In genomic region chr10:94992127-94992526, GRCm38 (mm10) we compare ENCODE assay signal across 8 mouse cellular contexts. TPM values are rescaled to one million over a fixed set of nuclear protein-coding genes. Genes with fewer than 3 reads are reported as not detected.
DNase-seq lines count a peak whose midpoint lies in the region; ATAC-seq and TF ChIP-seq lines count a peak whose summit lies in the region.

No protein-coding gene starts in this region.

- TF ChIP-seq EP300 in stomach, postnatal 0 days (optimal IDR thresholded peaks at IDR 0.05): no peak

- H3K4me3 ChIP-seq in bone marrow macrophage, adult 2 months (ENCODE audit: insufficient read depth, low read length): peak overlapping the region; percentile 45
- no peak overlapping the region for H3K4me3 ChIP-seq in heart, embryonic 14.5 days (ENCODE audit: control insufficient read depth in 1 of 2, insufficient read depth in 1 of 2, low read depth in 1 of 2, low read length in 2 of 2)
- no peak overlapping the region for H3K4me3 ChIP-seq in kidney, postnatal 0 days (replicated peaks; ENCODE audit: low read depth, low read length)
- H3K4me3 ChIP-seq in liver, embryonic 15.5 days (replicated peaks): 0 out of 2 replicates have a peak overlapping the region, but pooled peaks have one; percentile 20
- no peak overlapping the region for H3K4me3 ChIP-seq in neural tube, embryonic 11.5 days (ENCODE audit: low read depth, low read length)
- H3K4me3 ChIP-seq in stomach, postnatal 0 days (ENCODE audit: low read depth, low read length): no peak overlapping the region; the same call in 1 of the 2 replicates

- peak overlapping the region; percentile 30; the same call in 1 of the 2 replicates for H3K9ac ChIP-seq in heart, embryonic 14.5 days (ENCODE audit: low read length)
- H3K9ac ChIP-seq in kidney, postnatal 0 days (ENCODE audit: low read depth, low read length): no peak overlapping the region
- H3K9ac ChIP-seq in liver, embryonic 15.5 days: no peak overlapping the region
- H3K9ac ChIP-seq in neural tube, embryonic 11.5 days (ENCODE audit: low read length): no peak overlapping the region
- H3K9ac ChIP-seq in stomach, postnatal 0 days (ENCODE audit: low read length): no peak overlapping the region

- no peaks in the 10 kb centered on the region for H3K9me3 ChIP-seq in heart, embryonic 14.5 days (ENCODE audit: control insufficient read depth, low read length)
- H3K9me3 ChIP-seq in kidney, postnatal 0 days (replicated peaks; ENCODE audit: low read length): no peaks in the 10 kb centered on the region
- no peaks in the 10 kb centered on the region for H3K9me3 ChIP-seq in liver, embryonic 15.5 days (replicated peaks)
- no peaks in the 10 kb centered on the region for H3K9me3 ChIP-seq in neural tube, embryonic 11.5 days (ENCODE audit: control insufficient read depth, low read length)
- H3K9me3 ChIP-seq in stomach, postnatal 0 days (ENCODE audit: control insufficient read depth, low read length): no peaks in the 10 kb centered on the region

- peak overlapping the region; percentile 68 for H3K4me2 ChIP-seq in heart, embryonic 14.5 days (ENCODE audit: low read length)
- peak overlapping the region; percentile 51 for H3K4me2 ChIP-seq in kidney, postnatal 0 days (ENCODE audit: low read length)
- H3K4me2 ChIP-seq in liver, embryonic 15.5 days: peak overlapping the region; percentile 43
- H3K4me2 ChIP-seq in neural tube, embryonic 11.5 days (ENCODE audit: low read depth): peak overlapping the region; percentile 30
- peak overlapping the region; percentile 31 for H3K4me2 ChIP-seq in stomach, postnatal 0 days (replicated peaks; ENCODE audit: low read depth)

- peak; percentile 92 for DNase-seq in kidney, postnatal 0 days (ENCODE audit: low spot score)
- DNase-seq in neural tube, embryonic 11.5 days (ENCODE audit: low spot score): peak; percentile 80
- DNase-seq in stomach, postnatal 0 days (ENCODE audit: low spot score): peak; percentile 85

- no peaks in the 10 kb centered on the region for H3K36me3 ChIP-seq in heart, embryonic 14.5 days (ENCODE audit: control insufficient read depth, insufficient read depth, low read length)
- no peaks in the 10 kb centered on the region for H3K36me3 ChIP-seq in kidney, postnatal 0 days (ENCODE audit: insufficient read depth, low read length)
- no peaks in the 10 kb centered on the region for H3K36me3 ChIP-seq in liver, embryonic 15.5 days (replicated peaks)
- H3K36me3 ChIP-seq in neural tube, embryonic 11.5 days (ENCODE audit: control insufficient read depth, insufficient read depth, low read length): no peaks in the 10 kb centered on the region
- H3K36me3 ChIP-seq in stomach, postnatal 0 days (ENCODE audit: control insufficient read depth, insufficient read depth, low read length): no peaks in the 10 kb centered on the region

- H3K4me1 ChIP-seq in bone marrow macrophage, adult 2 months (ENCODE audit: control insufficient read depth, insufficient read depth, low read length): no peaks in the 10 kb centered on the region
- H3K4me1 ChIP-seq in heart, embryonic 14.5 days (ENCODE audit: control insufficient read depth in 2 of 2, insufficient read depth in 2 of 2, low read length in 2 of 2): peaks cover 12 to 18% of the 10 kb centered on the region in 2 experiments
- H3K4me1 ChIP-seq in kidney, postnatal 0 days (replicated peaks; ENCODE audit: insufficient read depth, low read length): no peaks in the 10 kb centered on the region
- no peaks in the 10 kb centered on the region; the same call in 1 of the 2 replicates for H3K4me1 ChIP-seq in liver, embryonic 15.5 days (replicated peaks)
- no peaks in the 10 kb centered on the region for H3K4me1 ChIP-seq in neural tube, embryonic 11.5 days (ENCODE audit: control insufficient read depth, insufficient read depth, low read length)
- H3K4me1 ChIP-seq in stomach, postnatal 0 days (replicated peaks; ENCODE audit: control insufficient read depth, insufficient read depth): no peaks in the 10 kb centered on the region

- peak; percentile 86 for TF ChIP-seq CTCF in bone marrow macrophage, adult 2 months (IDR thresholded peaks at IDR 0.05; ENCODE audit: low read depth, low read length)
- peak; percentile 87 for TF ChIP-seq CTCF in kidney, postnatal 0 days (IDR thresholded peaks at IDR 0.05; ENCODE audit: low read depth)
- TF ChIP-seq CTCF in stomach, postnatal 0 days (IDR thresholded peaks at IDR 0.05; ENCODE audit: low read depth): peak; percentile 92

- 6% methylated on average over 9 of the region's 9 CpGs for WGBS in heart, embryonic 14.5 days
- 12% methylated on average over 9 of the region's 9 CpGs for WGBS in kidney, postnatal 0 days
- WGBS in liver, embryonic 15.5 days (ENCODE audit: insufficient replicate concordance): 11% methylated on average over 9 of the region's 9 CpGs
- 15% methylated on average over 9 of the region's 9 CpGs for WGBS in neural tube, embryonic 11.5 days
- WGBS in stomach, postnatal 0 days: 7% methylated on average over 9 of the region's 9 CpGs

- H3K27me3 ChIP-seq in heart, embryonic 14.5 days (ENCODE audit: control insufficient read depth, insufficient read depth, low read length): no peaks in the 10 kb centered on the region
- H3K27me3 ChIP-seq in kidney, postnatal 0 days (ENCODE audit: insufficient read depth, low read length): no peaks in the 10 kb centered on the region
- H3K27me3 ChIP-seq in liver, embryonic 15.5 days: peaks cover 6% of the 10 kb centered on the region
- no peaks in the 10 kb centered on the region for H3K27me3 ChIP-seq in neural tube, embryonic 11.5 days (ENCODE audit: control insufficient read depth, insufficient read depth, low read length)
- no peaks in the 10 kb centered on the region for H3K27me3 ChIP-seq in stomach, postnatal 0 days (ENCODE audit: control insufficient read depth, insufficient read depth, low read length)

- H3K27ac ChIP-seq in bone marrow macrophage, adult 2 months (ENCODE audit: insufficient read depth, low read depth, low read length): no peak overlapping the region
- peak overlapping the region in 1 of 2 experiments; percentile 84; a peak in 1 of 4 replicates for H3K27ac ChIP-seq in heart, embryonic 14.5 days (replicated peaks in 1 of 2; ENCODE audit: control insufficient read depth in 1 of 2, insufficient read depth in 1 of 2, low read depth in 2 of 2, low read length in 2 of 2)
- H3K27ac ChIP-seq in kidney, postnatal 0 days: no peak overlapping the region
- H3K27ac ChIP-seq in liver, embryonic 15.5 days (replicated peaks): no peak overlapping the region
- no peak overlapping the region for H3K27ac ChIP-seq in neural tube, embryonic 11.5 days (ENCODE audit: low read depth, low read length)
- H3K27ac ChIP-seq in stomach, postnatal 0 days (replicated peaks): peak overlapping the region; percentile 80; the same call in 1 of the 2 replicates

- ATAC-seq in CD4-positive, CD25-positive, alpha-beta regulatory T cell, adult 4 months: peak; percentile 79
- 0 out of 2 replicates have a peak, but pooled peaks have one; percentile 61 for ATAC-seq in erythroblast, adult 5-6 weeks (replicated peaks; ENCODE audit: low FRiP score, poor library complexity, severe bottlenecking)
- ATAC-seq in heart, embryonic 14.5 days (ENCODE audit: insufficient number of reproducible peaks, insufficient read depth, low FRiP score, low read depth): no peak
- ATAC-seq in kidney, postnatal 0 days (replicated peaks; ENCODE audit: low FRiP score, low read depth): peak; percentile 41; the same call in 1 of the 2 replicates
- ATAC-seq in liver, embryonic 15.5 days (ENCODE audit: insufficient read depth): no peak
- 0 out of 2 replicates have a peak, but pooled peaks have one; percentile 38 for ATAC-seq in neural tube, embryonic 11.5 days (ENCODE audit: insufficient read depth, low FRiP score, low TSS enrichment)
- peak; percentile 56 for ATAC-seq in stomach, postnatal 0 days (ENCODE audit: low FRiP score, low TSS enrichment)

- TF ChIP-seq POLR2A in bone marrow macrophage, adult 2 months (IDR thresholded peaks at IDR 0.05; ENCODE audit: borderline replicate concordance, low read depth, low read length): no peak

RNA-seq across cellular contexts. Expression of gene Plxnc1, which starts 47.5 kb away (rescaled TPM):
- polyA plus RNA-seq in CD4-positive, CD25-positive, alpha-beta regulatory T cell, adult 4 months (2017; shearing (Covaris generic)): 10 to 100 TPM; 23.6 to 29.0 TPM
- 76.7 and 82.8 TPM in 2 replicates for polyA plus RNA-seq in bone marrow macrophage, adult 2 months (2012; ENCODE audit: insufficient read depth, insufficient read length, missing spikeins)
- total RNA-seq in erythroblast, adult 5-6 weeks (2015; ENCODE audit: low replicate concordance): 16.9 and 19.0 TPM in 2 replicates
- total RNA-seq in erythroblast, adult 5-6 weeks (2017; ENCODE audit: low replicate concordance): 18.7 and 40.6 TPM in 2 replicates
- 6.0 and 6.9 TPM in 2 replicates for polyA plus RNA-seq in heart, embryonic 14.5 days (2014; fragmentation: Nextera tagmentation; extraction: Ambion mirVana)
- polyA plus RNA-seq in kidney, postnatal 0 days (2015; fragmentation: Nextera tagmentation; extraction: Ambion mirVana): 0.94 and 1.3 TPM in 2 replicates
- 2.1 and 2.2 TPM in 2 replicates for polyA plus RNA-seq in liver, embryonic 15.5 days (2015; fragmentation: Nextera tagmentation; extraction: Ambion mirVana)
- polyA plus RNA-seq in neural tube, embryonic 11.5 days (2014; fragmentation: Nextera tagmentation; extraction: Ambion mirVana): 3.1 and 4.2 TPM in 2 replicates
- 0.67 and 1.0 TPM in 2 replicates for polyA plus RNA-seq in stomach, postnatal 0 days (2015; fragmentation: Nextera tagmentation; extraction: Ambion mirVana)

Comparison
In these comparisons a context has a peak if more than half of its experiments do, and no peak if none do; other contexts are left out.
1. ATAC-seq: peak in CD4-positive, CD25-positive, alpha-beta regulatory T cell, adult 4 months (single experiment), erythroblast, adult 5-6 weeks (single experiment), kidney, postnatal 0 days (single experiment), neural tube, embryonic 11.5 days (single experiment) and stomach, postnatal 0 days (single experiment); none in heart, embryonic 14.5 days (single experiment) and liver, embryonic 15.5 days (single experiment).
2. H3K4me3 ChIP-seq: peak in bone marrow macrophage, adult 2 months (single experiment) and liver, embryonic 15.5 days (single experiment); none in heart, embryonic 14.5 days (0 of 2), kidney, postnatal 0 days (single experiment), neural tube, embryonic 11.5 days (single experiment) and stomach, postnatal 0 days (single experiment).
3. Peak in every context shown above with its lines, with median percentiles within 50 percentile points of each other: CTCF ChIP-seq, H3K4me2 ChIP-seq and DNase-seq.